Mouse (Mus musculus) monocyte, adult 5-6 weeks (primary cell): ENCODE measurements around the gene Hist1h3a. TPM values are rescaled to one million over a fixed set of nuclear protein-coding genes. Genes with fewer than 3 reads are reported as not detected.
A peak's percentile ranks its signal among the peaks of the same experiment; 100 is the strongest.

Experiments used
- ATAC-seq: fragments of 153-309, 156-312 bp; replicated peaks from 2 replicates; pipeline ENCODE4 v1.8.0; 2017; ENCODE audit warnings: mild to moderate bottlenecking; ENCODE audit not compliant: low TSS enrichment, insufficient number of reproducible peaks, severe bottlenecking, poor library complexity, low FRiP score
- total RNA-seq: library from RNA; stranded (forward); fragments of 200-1000, 200-491, 200-594 nt; gene quantifications from 3 replicates; pipeline ENCODE4 v1.2.3, GENCODE M21; 2017

Gene Hist1h3a
- total RNA-seq, 1 experiment from 2014 or later = 4.6 TPM

- ATAC-seq = peak; percentile 57; the same call in 1 of the 2 replicates
Observed at GRCm38 (mm10) chr13:23725213-23725612, 37.0 kb downstream of the Hist1h3a start.

- ATAC-seq = no peak
Observed at GRCm38 (mm10) chr13:23724239-23724638, 37.9 kb downstream of the Hist1h3a start.

GRCm38 (mm10) chr13:23717593-23718245 is 44.5 kb downstream of the Hist1h3a start:
- peak; percentile 75 for ATAC-seq

GRCm38 (mm10) chr13:23717176-23717575 is 45.0 kb downstream of the Hist1h3a start:
- no peak for ATAC-seq

DNA sequence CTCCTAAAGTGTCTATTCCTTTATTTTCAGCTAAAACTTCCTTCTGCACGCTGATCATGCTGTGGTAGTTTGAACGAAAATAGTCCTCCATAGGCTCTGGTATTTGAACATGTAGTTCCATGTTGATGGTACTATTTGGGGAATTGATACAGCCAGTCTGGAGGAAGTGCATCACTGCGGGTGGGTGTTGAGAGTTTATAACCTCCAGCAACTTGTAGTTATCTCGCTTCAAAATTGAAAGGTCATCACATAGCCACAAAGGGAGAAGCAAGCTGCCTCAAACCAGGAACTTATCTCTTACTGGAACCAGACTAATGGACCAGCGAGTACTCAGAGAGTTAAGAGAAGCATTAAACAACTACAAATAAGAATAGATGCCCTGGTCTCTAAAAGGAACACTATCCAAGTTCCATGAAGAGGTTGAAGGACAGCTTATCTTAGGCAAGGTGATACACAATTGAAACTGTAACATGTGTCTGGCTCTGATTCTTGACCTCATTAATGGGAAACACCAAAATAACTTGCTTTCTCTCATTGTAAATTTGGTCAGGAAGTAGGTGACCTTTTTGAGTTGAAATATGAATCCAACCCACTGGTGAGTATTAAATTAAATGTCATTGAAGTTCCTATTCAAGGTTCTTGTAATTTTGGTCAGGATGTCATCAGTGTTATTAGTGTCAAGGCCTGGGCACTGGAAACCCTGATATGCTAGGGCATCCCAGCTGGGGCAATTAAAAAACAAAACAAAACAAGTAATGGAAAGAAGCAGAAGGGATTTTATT is 45.7 kb downstream of the Hist1h3a start:
- ATAC-seq = peak; percentile 88

Other genes starting within 250 kb of the Hist1h3a start
- 24.5 to 149 TPM (median 46.4 TPM) in 3 replicates for gene Hist1h4h, start 231.3 kb downstream of the Hist1h3a start, total RNA-seq
- 1.4 to 11.6 TPM in 2 of 3 replicates, not detected in the other for gene Hist1h2af, start 228.5 kb downstream of the Hist1h3a start, total RNA-seq
- not detected in 3 replicates for gene Hist1h3g, start 227.0 kb downstream of the Hist1h3a start, total RNA-seq
- gene Hist1h2bh, start 219.0 kb downstream of the Hist1h3a start, total RNA-seq = 0.21 to 4.4 TPM (median 2.1 TPM) in 3 replicates
- gene Hist1h3f, start 218.3 kb downstream of the Hist1h3a start, total RNA-seq = 0.53 to 21.8 TPM (median 16.4 TPM) in 3 replicates
- 42.2 to 123 TPM (median 49.9 TPM) in 3 replicates for gene Hist1h4f, start 210.7 kb downstream of the Hist1h3a start, total RNA-seq
- 16.3 to 25.9 TPM (median 21.9 TPM) in 3 replicates for gene Hist1h1d, start 209.1 kb downstream of the Hist1h3a start, total RNA-seq
- gene Hist1h3e, start 200.0 kb downstream of the Hist1h3a start, total RNA-seq = 12.4 to 48.1 TPM (median 39.4 TPM) in 3 replicates
- 6.1 to 28.4 TPM (median 15.0 TPM) in 3 replicates for gene Hist1h2ae, start 191.2 kb downstream of the Hist1h3a start, total RNA-seq
- gene Hist1h2bg, start 191.0 kb downstream of the Hist1h3a start, total RNA-seq = 86.4 to 193 TPM (median 86.9 TPM) in 3 replicates
- gene Hist1h2bf, start 188.2 kb downstream of the Hist1h3a start, total RNA-seq = 19.2 to 51.4 TPM (median 45.4 TPM) in 3 replicates
- 1.5 to 92.8 TPM (median 16.7 TPM) in 3 replicates for gene Hist1h2ad, start 188.0 kb downstream of the Hist1h3a start, total RNA-seq
- 1.5 to 3.3 TPM (median 2.1 TPM) in 3 replicates for gene Hist1h3d, start 186.6 kb downstream of the Hist1h3a start, total RNA-seq
- 78.9 to 170 TPM (median 90.0 TPM) in 3 replicates for gene Hist1h4d, start 180.8 kb downstream of the Hist1h3a start, total RNA-seq
- 13.1 to 35.9 TPM (median 14.5 TPM) in 3 replicates for gene Hist1h2be, start 141.3 kb downstream of the Hist1h3a start, total RNA-seq
- gene Hist1h1e, start 139.8 kb downstream of the Hist1h3a start, total RNA-seq = 81.6 to 216 TPM (median 97.2 TPM) in 3 replicates
- gene Hist1h2ac, start 78.4 kb downstream of the Hist1h3a start, total RNA-seq = 5.0 to 8.9 TPM (median 8.3 TPM) in 3 replicates
- gene Hist1h2bc, start 78.2 kb downstream of the Hist1h3a start, total RNA-seq = 28.7 to 101 TPM (median 49.7 TPM) in 3 replicates
- gene Hist1h1t, start 66.6 kb downstream of the Hist1h3a start, total RNA-seq = not detected in 3 replicates
- gene Hist1h4c, start 63.9 kb downstream of the Hist1h3a start, total RNA-seq = 82.1 to 150 TPM (median 93.5 TPM) in 3 replicates
- gene Hfe, start 51.5 kb downstream of the Hist1h3a start, total RNA-seq = 90.6 to 170 TPM (median 150 TPM) in 3 replicates
- gene Hist1h1c, start 23.6 kb downstream of the Hist1h3a start, total RNA-seq = 589 to 739 TPM (median 677 TPM) in 3 replicates
- 6.8 TPM in 1 of 3 replicates, not detected in the others for gene Hist1h3c, start 16.8 kb downstream of the Hist1h3a start, total RNA-seq
- 151 to 300 TPM (median 178 TPM) in 3 replicates for gene Hist1h2bb, start 15.7 kb downstream of the Hist1h3a start, total RNA-seq
- 64.3 to 74.6 TPM in 2 of 3 replicates, not detected in the other for gene Hist1h2ab, start 11.3 kb downstream of the Hist1h3a start, total RNA-seq
- gene Hist1h3b, start 10.1 kb downstream of the Hist1h3a start, total RNA-seq = 9.7 TPM in 1 of 3 replicates, not detected in the others
- 10.8 to 62.1 TPM (median 12.1 TPM) in 3 replicates for gene Hist1h4b, start 5.4 kb downstream of the Hist1h3a start, total RNA-seq
- 43.2 to 186 TPM (median 59.3 TPM) in 3 replicates for gene Hist1h4a, start 1.2 kb downstream of the Hist1h3a start, total RNA-seq
- gene Hist1h1a, start 1.3 kb upstream of the Hist1h3a start, total RNA-seq = 55.4 to 86.3 TPM (median 64.8 TPM) in 3 replicates
- not detected in 3 replicates for gene Trim38, start 7.5 kb upstream of the Hist1h3a start, total RNA-seq
- gene Slc17a2, start 44.6 kb upstream of the Hist1h3a start, total RNA-seq = not detected in 3 replicates
- gene Slc17a3, start 77.0 kb upstream of the Hist1h3a start, total RNA-seq = not detected in 3 replicates
- not detected in 3 replicates for gene Slc17a1, start 105.4 kb upstream of the Hist1h3a start, total RNA-seq
- not detected in 3 replicates for gene Slc17a4, start 152.6 kb upstream of the Hist1h3a start, total RNA-seq
- gene Hist1h2ba, start 171.8 kb upstream of the Hist1h3a start, total RNA-seq = not detected in 3 replicates
- not detected in 3 replicates for gene Hist1h2aa, start 172.1 kb upstream of the Hist1h3a start, total RNA-seq
- gene Scgn, start 228.8 kb upstream of the Hist1h3a start, total RNA-seq = not detected in 3 replicates